In the genomic region with DNA sequence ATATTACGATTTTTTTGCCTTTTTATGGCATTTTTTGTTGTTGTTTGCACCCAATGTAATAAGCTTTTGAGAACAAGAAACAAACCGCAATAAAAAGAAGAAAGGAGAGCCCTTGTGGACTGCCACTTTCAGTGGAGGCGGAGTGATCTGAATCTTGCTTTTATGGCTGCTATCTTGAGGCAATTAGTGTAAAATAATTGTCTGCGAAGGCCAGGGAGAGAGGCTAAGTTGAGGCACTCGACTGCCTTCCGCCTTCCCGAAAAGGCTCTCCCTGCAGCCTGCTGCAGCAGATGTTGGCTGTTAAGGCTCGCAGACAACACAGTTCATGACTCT, we compare ENCODE assay signal across 8 mouse cellular contexts. TPM values are rescaled to one million over a fixed set of nuclear protein-coding genes. Genes with fewer than 3 reads are reported as not detected.
DNase-seq lines count a peak whose midpoint lies in the region; ATAC-seq and TF ChIP-seq lines count a peak whose summit lies in the region.

No protein-coding gene starts in this region.

- H3K27ac ChIP-seq in left cerebral cortex, adult 2 months: peak overlapping the region; percentile 70
- H3K27ac ChIP-seq in embryonic facial prominence, embryonic 15.5 days (replicated peaks): peak overlapping the region; percentile 83
- peak overlapping the region; percentile 93 for H3K27ac ChIP-seq in intestine, embryonic 15.5 days
- H3K27ac ChIP-seq in neural tube, embryonic 12.5 days: peak overlapping the region; percentile 84

- H3K36me3 ChIP-seq in embryonic facial prominence, embryonic 15.5 days: no peaks in the 10 kb centered on the region
- H3K36me3 ChIP-seq in intestine, embryonic 15.5 days: no peaks in the 10 kb centered on the region
- no peaks in the 10 kb centered on the region for H3K36me3 ChIP-seq in neural tube, embryonic 12.5 days

- intact Hi-C loops in left cerebral cortex, adult 2 months (cut with DNase I): loop anchor here (2.0 kb wide), 1 partner anchor 38 kb away; a partner anchor contains a TSS

- no peaks in the 10 kb centered on the region for H3K9me3 ChIP-seq in embryonic facial prominence, embryonic 15.5 days (replicated peaks)
- no peaks in the 10 kb centered on the region for H3K9me3 ChIP-seq in intestine, embryonic 15.5 days
- no peaks in the 10 kb centered on the region for H3K9me3 ChIP-seq in neural tube, embryonic 12.5 days

- WGBS in embryonic facial prominence, embryonic 15.5 days: 16% methylated on average over 8 of the region's 8 CpGs
- 12% methylated on average over 8 of the region's 8 CpGs for WGBS in intestine, embryonic 15.5 days
- WGBS in neural tube, embryonic 12.5 days: 10% methylated on average over 8 of the region's 8 CpGs

- no peak overlapping the region for H3K9ac ChIP-seq in embryonic facial prominence, embryonic 15.5 days
- H3K9ac ChIP-seq in intestine, embryonic 15.5 days: peak overlapping the region; percentile 15
- no peak overlapping the region for H3K9ac ChIP-seq in neural tube, embryonic 12.5 days

- TF ChIP-seq CTCF in left cerebral cortex, adult 2 months (IDR thresholded peaks at IDR 0.05): no peak

- H3K4me2 ChIP-seq in embryonic facial prominence, embryonic 15.5 days (replicated peaks): peak overlapping the region; percentile 48
- H3K4me2 ChIP-seq in intestine, embryonic 15.5 days (replicated peaks): peak overlapping the region; percentile 49
- peak overlapping the region; percentile 56 for H3K4me2 ChIP-seq in neural tube, embryonic 12.5 days (replicated peaks)

- H3K27me3 ChIP-seq in embryonic facial prominence, embryonic 15.5 days: peaks cover 2% of the 10 kb centered on the region; the same call in 1 of the 2 replicates
- H3K27me3 ChIP-seq in intestine, embryonic 15.5 days (replicated peaks): no peaks in the 10 kb centered on the region
- H3K27me3 ChIP-seq in neural tube, embryonic 12.5 days (replicated peaks): no peaks in the 10 kb centered on the region

- peak overlapping the region; percentile 18 for H3K4me3 ChIP-seq in left cerebral cortex, adult 2 months
- H3K4me3 ChIP-seq in embryonic facial prominence, embryonic 15.5 days (replicated peaks): peak overlapping the region; percentile 21
- H3K4me3 ChIP-seq in intestine, embryonic 15.5 days (replicated peaks): peak overlapping the region; percentile 1; the same call in 1 of the 2 replicates
- no peak overlapping the region for H3K4me3 ChIP-seq in neural tube, embryonic 12.5 days

- DNase-seq in left cerebral cortex, adult 2 months (ENCODE audit: extremely low spot score in 1 of 2, low spot score in 2 of 2): no peak
- no peak for DNase-seq in left cerebral cortex, adult 8-10 months (ENCODE audit: low spot score in 2 of 2)
- no peak for DNase-seq in layer of hippocampus, adult 8-10 months (ENCODE audit: low spot score in 2 of 2)
- no peak for DNase-seq in spleen, postnatal 14 days (ENCODE audit: low spot score in 2 of 2)
- DNase-seq in testis, postnatal 14 days (ENCODE audit: low spot score): no peak

- no peak for ATAC-seq in embryonic facial prominence, embryonic 15.5 days (ENCODE audit: insufficient number of reproducible peaks, low FRiP score, low TSS enrichment, low read depth)
- ATAC-seq in intestine, embryonic 15.5 days: peak; percentile 77
- ATAC-seq in neural tube, embryonic 12.5 days (ENCODE audit: low FRiP score, low read depth): no peak

- peaks cover 31% of the 10 kb centered on the region for H3K4me1 ChIP-seq in embryonic facial prominence, embryonic 15.5 days
- peaks cover 30% of the 10 kb centered on the region for H3K4me1 ChIP-seq in intestine, embryonic 15.5 days (replicated peaks)
- H3K4me1 ChIP-seq in neural tube, embryonic 12.5 days: peaks cover 32% of the 10 kb centered on the region

RNA-seq across cellular contexts. Expression of a gene that starts 37.7 kb away (rescaled TPM):
- 100 to 1,000 TPM; 133 to 139 TPM for total RNA-seq in left cerebral cortex, adult 2 months (2021)
- 100 to 1,000 TPM; 143 to 189 (median 162) TPM for total RNA-seq in left cerebral cortex, adult 8-10 months (2022)
- polyA plus RNA-seq in embryonic facial prominence, embryonic 15.5 days (2015; fragmentation: Nextera tagmentation; extraction: Ambion mirVana): 67.3 and 77.5 TPM in 2 replicates
- polyA plus RNA-seq in intestine, embryonic 15.5 days (2015; fragmentation: Nextera tagmentation; extraction: Ambion mirVana): 87.2 and 103 TPM in 2 replicates
- polyA plus RNA-seq in neural tube, embryonic 12.5 days (2016; fragmentation: Nextera tagmentation; extraction: Ambion mirVana): 82.2 and 91.8 TPM in 2 replicates
- total RNA-seq in layer of hippocampus, adult 8-10 months (2022): 100 to 1,000 TPM in 1 of 4 experiments, 10 to 100 TPM in 3; 90.9 to 101 (median 95.2) TPM
